In the genomic region with DNA sequence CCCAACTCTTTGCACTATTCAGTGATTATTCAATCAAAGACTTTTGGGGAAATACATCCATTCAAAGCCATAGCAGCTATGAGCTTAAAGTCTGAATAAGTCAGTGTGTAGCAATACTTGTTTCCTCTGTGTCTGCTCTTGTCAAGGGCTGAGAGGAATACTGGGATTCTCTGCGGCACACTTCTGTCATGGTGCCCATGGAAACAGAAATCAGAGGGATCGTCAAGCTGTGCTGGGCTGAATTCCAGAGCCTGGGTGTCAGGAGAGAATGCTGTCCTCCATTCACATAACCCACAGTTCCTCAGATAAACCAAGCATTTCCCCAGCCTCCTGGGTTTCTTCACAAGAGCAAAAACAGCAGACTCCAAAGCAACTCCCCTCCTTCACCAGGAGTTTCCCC, we compare ENCODE assay signal across 9 mouse cellular contexts. TPM values are rescaled to one million over a fixed set of nuclear protein-coding genes. Genes with fewer than 3 reads are reported as not detected.
DNase-seq lines count a peak whose midpoint lies in the region; ATAC-seq and TF ChIP-seq lines count a peak whose summit lies in the region.
"Had no signal": no experiment of that assay in that cellular context is flagged by ENCODE, and none has a peak within 500 bp of the region (broad histone marks: within the 10 kb centered on the region; RNA-seq: fewer than 3 reads in every experiment).

No protein-coding gene starts in this region.

- WGBS in midbrain, embryonic 13.5 days: 9% methylated on average over 2 of the region's 2 CpGs

- DNase-seq in retina, postnatal 1 day: peak; percentile 9
- DNase-seq in retina, embryonic 14.5 days (ENCODE audit: low spot score): no peak
- peak; percentile 76 to 84 for DNase-seq in layer of hippocampus, adult 2 months (ENCODE audit: low spot score in 2 of 2)
- no peak for DNase-seq in thymus, postnatal 25 days
- no peak for DNase-seq in testis, postnatal 14 days (ENCODE audit: low spot score)

- TF ChIP-seq CTCF in layer of hippocampus, adult 2 months (conservative IDR thresholded peaks at IDR 0.05): no peak

- H3K27me3 ChIP-seq in midbrain, embryonic 13.5 days: peaks cover 21% of the 10 kb centered on the region

- H3K27ac ChIP-seq in layer of hippocampus, adult 2 months: peak overlapping the region; percentile 76
- peak overlapping the region; percentile 12; the same call in 1 of the 2 replicates for H3K27ac ChIP-seq in midbrain, embryonic 13.5 days
- H3K27ac ChIP-seq: macrophage had no signal

- H3K9me3 ChIP-seq in midbrain, embryonic 13.5 days: no peaks in the 10 kb centered on the region

- H3K4me1 ChIP-seq in midbrain, embryonic 13.5 days (replicated peaks): peaks cover 31% of the 10 kb centered on the region

- H3K36me3 ChIP-seq in midbrain, embryonic 13.5 days: no peaks in the 10 kb centered on the region

- no peak overlapping the region for H3K4me2 ChIP-seq in midbrain, embryonic 13.5 days (replicated peaks)

- H3K9ac ChIP-seq in midbrain, embryonic 13.5 days (replicated peaks): no peak overlapping the region

- peak; percentile 88 for ATAC-seq in frontal cortex, adult (ENCODE audit: low TSS enrichment)
- ATAC-seq in midbrain, embryonic 13.5 days: peak; percentile 66; the same call in 1 of the 2 replicates
- ATAC-seq in CD4-positive, CD25-positive, alpha-beta regulatory T cell, adult 4 months: no peak

- no peak overlapping the region for H3K4me3 ChIP-seq in layer of hippocampus, adult 2 months
- no peak overlapping the region for H3K4me3 ChIP-seq in midbrain, embryonic 13.5 days (replicated peaks)

RNA-seq across cellular contexts. Expression of gene Znrf2, which starts 58.6 kb away (rescaled TPM):
- total RNA-seq in layer of hippocampus, adult 2 months (2021): 10 to 100 TPM; 23.1 to 24.6 TPM
- polyA plus RNA-seq in midbrain, embryonic 13.5 days (2015; fragmentation: Nextera tagmentation; extraction: Ambion mirVana): 6.0 and 6.4 TPM in 2 replicates
- 10 to 100 TPM; 22.9 to 26.1 TPM for polyA plus RNA-seq in CD4-positive, CD25-positive, alpha-beta regulatory T cell, adult 4 months (2017; shearing (Covaris generic))

Comparison
In these comparisons a context has a peak if more than half of its experiments do, and no peak if none do; other contexts are left out.
1. DNase-seq: peak in retina, postnatal 1 day (single experiment) and layer of hippocampus, adult 2 months (2 of 2); none in retina, embryonic 14.5 days (single experiment), thymus, postnatal 25 days (single experiment) and testis, postnatal 14 days (single experiment).